Mouse (Mus musculus): ENCODE results near the gene Slc17a1. TPM values are rescaled to one million over a fixed set of nuclear protein-coding genes. Genes with fewer than 3 reads are reported as not detected.
A peak's percentile ranks its signal among the peaks of the same experiment; 100 is the strongest.

The Slc17a1 gene
- total and polyA plus RNA-seq, 3 experiments = not detected

GRCm38 (mm10) chr13:23822213-23822612 is 45.3 kb upstream of the Slc17a1 start:
- dilution Hi-C loops (cut with MboI; ENCODE audit: extremely low pct_ligation_motif_present, extremely low pct_unique_long_range_greater_than_20kb, low sequenced_read_pairs) = no loop called here
- Histone ChIP-seq H3K79me2 (replicated peaks; ENCODE audit: control insufficient read depth, extremely low read depth, insufficient read depth, poor library complexity, severe bottlenecking) (no peaks in the 10 kb centered on the region), H3K36me3 (replicated peaks in 1 of 2; ENCODE audit: control insufficient read depth in 1 of 2, insufficient read depth in 1 of 2, low read length in 1 of 2) (no peaks in the 10 kb centered on the region), H3K27me3 (replicated peaks) (no peaks in the 10 kb centered on the region), H3K4me2 (ENCODE audit: insufficient read depth, low read depth, poor library complexity, severe bottlenecking) (no peak overlapping the region), H3K9ac (ENCODE audit: insufficient read depth, low read depth) (no peak overlapping the region), H3K4me1 (ENCODE audit: control insufficient read depth in 1 of 2, insufficient read depth in 2 of 2) (peaks cover 0 to 2% of the 10 kb centered on the region in 2 experiments; a peak in 2 of 4 replicates), H3K9me3 (replicated peaks; ENCODE audit: low read length) (no peaks in the 10 kb centered on the region), H3K4me3 (replicated peaks in 1 of 3; ENCODE audit: low read depth in 2 of 3, low read length in 2 of 3, poor library complexity in 1 of 3) (no peak overlapping the region), H3K27ac (ENCODE audit: insufficient read depth, low read depth) (no peak overlapping the region)
- DNase-seq (ENCODE audit: extremely low read depth) = no peak
- in situ Hi-C loops (cut with MboI; ENCODE audit: low pct_ligation_motif_present, low pct_unique_long_range_greater_than_20kb, low sequenced_read_pairs) = no loop called here
- no peak for TF ChIP-seq CHD1 (IDR thresholded peaks at IDR 0.05; ENCODE audit: low read depth, low read length)
- TF ChIP-seq KAT2A (IDR thresholded peaks at IDR 0.05; ENCODE audit: insufficient replicate concordance, low read length) = no peak
- TF ChIP-seq MAZ (IDR thresholded peaks at IDR 0.05; ENCODE audit: low read depth, low read length) = no peak
- TF ChIP-seq ZNF384 (IDR thresholded peaks at IDR 0.05; ENCODE audit: low read depth, low read length) = no peak
- TF ChIP-seq ZC3H11A (IDR thresholded peaks at IDR 0.05; ENCODE audit: low read depth, low read length) = no peak
- TF ChIP-seq MYC (IDR thresholded peaks at IDR 0.05; ENCODE audit: low read depth, low read length) = no peak
- TF ChIP-seq RCOR1 (conservative IDR thresholded peaks at IDR 0.05; ENCODE audit: low read depth, low read length) = no peak
- TF ChIP-seq POLR2AphosphoS2 (IDR thresholded peaks at IDR 0.05; ENCODE audit: low read depth, low read length) = no peak

DNA sequence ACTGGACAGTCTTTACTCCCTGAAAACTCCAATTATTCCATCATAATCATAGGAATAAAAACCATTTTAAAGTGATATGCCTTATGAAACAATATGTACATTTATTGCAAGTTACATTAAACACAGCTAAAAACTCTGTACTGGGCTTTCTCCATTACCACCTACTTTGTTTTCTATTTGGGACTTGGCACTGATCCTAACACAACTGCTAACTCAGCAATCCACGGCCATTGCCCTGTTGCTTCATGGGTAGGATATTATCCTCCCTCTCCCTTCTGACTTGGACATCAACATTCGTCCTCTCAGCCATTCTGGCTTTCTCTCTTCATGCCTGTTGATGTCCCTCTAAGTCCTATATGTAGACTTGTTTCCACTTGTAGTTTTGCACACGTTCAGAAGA is 40.9 kb upstream of the Slc17a1 start:
- dilution Hi-C loops (cut with MboI; ENCODE audit: extremely low pct_ligation_motif_present, extremely low pct_unique_long_range_greater_than_20kb, low sequenced_read_pairs) = no loop called here
- no peak overlapping the region for H3K4me2 ChIP-seq (ENCODE audit: insufficient read depth, low read depth, poor library complexity, severe bottlenecking)

DNA sequence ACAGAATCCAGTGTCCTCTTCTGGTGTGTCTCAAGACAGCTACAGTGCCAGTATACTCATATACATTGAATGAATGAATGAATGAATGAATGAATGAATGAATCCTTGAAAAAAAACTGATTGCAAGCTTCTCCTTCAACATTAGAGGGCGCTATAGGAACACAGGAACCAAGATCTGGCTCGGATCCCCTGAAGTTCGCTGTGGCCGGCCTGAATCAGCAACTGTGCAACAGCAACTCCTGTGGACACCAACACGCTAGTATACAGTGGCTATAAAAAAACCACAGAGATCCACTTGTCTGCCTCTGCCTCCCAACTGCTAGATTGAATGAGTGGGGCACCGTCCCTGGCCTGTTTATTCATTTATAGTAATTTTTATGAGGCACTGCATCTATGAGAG is 34.5 kb upstream of the Slc17a1 start:
- peak; percentile 45 for DNase-seq (ENCODE audit: extremely low read depth)
- no peaks in the 10 kb centered on the region for H3K27me3 ChIP-seq (replicated peaks)
- no peaks in the 10 kb centered on the region for H3K9me3 ChIP-seq (replicated peaks; ENCODE audit: low read length)
- H3K27ac ChIP-seq (ENCODE audit: insufficient read depth, low read depth) = no peak overlapping the region
- no peak overlapping the region for H3K4me3 ChIP-seq (replicated peaks in 1 of 3; ENCODE audit: low read depth in 2 of 3, low read length in 2 of 3, poor library complexity in 1 of 3)
- dilution Hi-C loops (cut with MboI; ENCODE audit: extremely low pct_ligation_motif_present, extremely low pct_unique_long_range_greater_than_20kb, low sequenced_read_pairs) (no loop called here), in situ Hi-C loops (cut with MboI; ENCODE audit: low pct_ligation_motif_present, low pct_unique_long_range_greater_than_20kb, low sequenced_read_pairs) (loop anchor here (25.0 kb wide), 1 partner anchor 454 kb away; the partner anchor contains the start of gene Carmil1)
- H3K79me2 ChIP-seq (replicated peaks; ENCODE audit: control insufficient read depth, extremely low read depth, insufficient read depth, poor library complexity, severe bottlenecking) = no peaks in the 10 kb centered on the region
- no peak overlapping the region; the same call in 1 of the 2 replicates for H3K4me2 ChIP-seq (ENCODE audit: insufficient read depth, low read depth, poor library complexity, severe bottlenecking)
- no peaks in the 10 kb centered on the region for H3K4me1 ChIP-seq (ENCODE audit: control insufficient read depth in 1 of 2, insufficient read depth in 2 of 2)
- TF ChIP-seq CTCF (conservative IDR thresholded peaks at IDR 0.05 in 1 of 2, IDR thresholded peaks at IDR 0.05 in 1 of 2; ENCODE audit: low read depth in 2 of 2, low read length in 2 of 2) = peak; percentile 68 to 76
- TF ChIP-seq RAD21 (IDR thresholded peaks at IDR 0.05; ENCODE audit: low read depth, low read length) = peak; percentile 77
- peak; percentile 52 for TF ChIP-seq SMC3 (IDR thresholded peaks at IDR 0.05; ENCODE audit: low read depth, low read length)
- TF ChIP-seq ETS1 (conservative IDR thresholded peaks at IDR 0.05; ENCODE audit: low read depth, low read length) = no peak
- TF ChIP-seq NRF1 (IDR thresholded peaks at IDR 0.05; ENCODE audit: low read depth, low read length) = no peak
- TF ChIP-seq BHLHE40 (IDR thresholded peaks at IDR 0.05; ENCODE audit: low read depth, low read length) = no peak
- peak; percentile 85 for TF ChIP-seq ZNF384 (IDR thresholded peaks at IDR 0.05; ENCODE audit: low read depth, low read length)
- no peaks in the 10 kb centered on the region for H3K36me3 ChIP-seq (replicated peaks in 1 of 2; ENCODE audit: control insufficient read depth in 1 of 2, insufficient read depth in 1 of 2, low read length in 1 of 2)
- no peak overlapping the region for H3K9ac ChIP-seq (ENCODE audit: insufficient read depth, low read depth)

More for the DNA sequence above, 40.9 kb upstream of the Slc17a1 start:
- Histone ChIP-seq H3K9me3 (replicated peaks; ENCODE audit: low read length) (no peaks in the 10 kb centered on the region), H3K4me3 (replicated peaks in 1 of 3; ENCODE audit: low read depth in 2 of 3, low read length in 2 of 3, poor library complexity in 1 of 3) (no peak overlapping the region), H3K27me3 (replicated peaks) (no peaks in the 10 kb centered on the region), H3K36me3 (replicated peaks in 1 of 2; ENCODE audit: control insufficient read depth in 1 of 2, insufficient read depth in 1 of 2, low read length in 1 of 2) (no peaks in the 10 kb centered on the region), H3K27ac (ENCODE audit: insufficient read depth, low read depth) (no peak overlapping the region), H3K79me2 (replicated peaks; ENCODE audit: control insufficient read depth, extremely low read depth, insufficient read depth, poor library complexity, severe bottlenecking) (no peaks in the 10 kb centered on the region), H3K9ac (ENCODE audit: insufficient read depth, low read depth) (no peak overlapping the region), H3K4me1 (ENCODE audit: control insufficient read depth in 1 of 2, insufficient read depth in 2 of 2) (no peaks in the 10 kb centered on the region)
- in situ Hi-C loops (cut with MboI; ENCODE audit: low pct_ligation_motif_present, low pct_unique_long_range_greater_than_20kb, low sequenced_read_pairs) = loop anchor here (25.0 kb wide), 1 partner anchor 461 kb away; the partner anchor contains the start of gene Carmil1
- TF ChIP-seq MAFK (IDR thresholded peaks at IDR 0.05; ENCODE audit: insufficient replicate concordance, low read length) = peak; percentile 36; the same call in 1 of the 2 replicates
- no peak for TF ChIP-seq EP300 (IDR thresholded peaks at IDR 0.05; ENCODE audit: low read length)
- TF ChIP-seq KAT2A (IDR thresholded peaks at IDR 0.05; ENCODE audit: insufficient replicate concordance, low read length) = no peak
- TF ChIP-seq CHD1 (IDR thresholded peaks at IDR 0.05; ENCODE audit: low read depth, low read length) = no peak
- TF ChIP-seq HCFC1 (IDR thresholded peaks at IDR 0.05; ENCODE audit: low read depth, low read length) = no peak
- TF ChIP-seq ZC3H11A (IDR thresholded peaks at IDR 0.05; ENCODE audit: low read depth, low read length) = no peak
- DNase-seq (ENCODE audit: extremely low read depth) = no peak

Data from CH12.LX (cell line).